Mouse (Mus musculus) embryo, embryonic 10 days (tissue): Measurements from ENCODE around the gene Tnfrsf18.

Experiments used
- DNase-seq: peaks from one replicate; pipeline ENCODE4 v3.0.0-alpha.2; 2015; ENCODE audit warnings: low spot score

Tnfrsf18 gene

DNA sequence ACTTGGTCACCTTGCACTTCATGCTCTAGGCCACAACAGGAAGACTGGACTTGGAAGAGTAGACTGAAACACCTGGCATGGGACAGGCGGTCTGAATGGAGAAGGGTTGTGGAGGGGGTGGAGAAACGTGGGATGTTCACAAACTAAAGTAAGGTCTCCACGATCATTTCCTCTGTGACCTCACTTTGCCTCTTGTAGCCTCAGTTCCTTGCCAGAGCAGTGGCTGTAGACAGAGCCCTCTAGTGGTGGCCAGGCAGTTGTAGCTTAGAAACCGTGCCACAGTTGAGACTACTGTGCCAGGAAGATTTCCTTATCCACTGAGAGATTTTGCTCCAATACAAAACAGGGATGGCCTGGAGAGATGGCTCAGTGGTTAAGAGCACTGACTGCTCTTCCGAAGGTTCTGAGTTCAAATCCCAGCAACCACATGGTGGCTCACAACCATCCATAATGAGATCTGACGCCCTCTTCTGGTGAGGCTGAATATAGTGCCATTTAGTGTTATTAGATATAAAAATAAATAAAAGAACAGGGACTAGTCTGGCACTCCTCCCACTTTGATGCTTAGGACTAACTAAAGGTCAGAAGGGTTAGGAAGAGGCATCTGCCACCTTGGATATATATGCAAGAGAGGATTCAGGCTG, 7.6 kb downstream of the Tnfrsf18 start:
- peak; percentile 76 for DNase-seq

DNA sequence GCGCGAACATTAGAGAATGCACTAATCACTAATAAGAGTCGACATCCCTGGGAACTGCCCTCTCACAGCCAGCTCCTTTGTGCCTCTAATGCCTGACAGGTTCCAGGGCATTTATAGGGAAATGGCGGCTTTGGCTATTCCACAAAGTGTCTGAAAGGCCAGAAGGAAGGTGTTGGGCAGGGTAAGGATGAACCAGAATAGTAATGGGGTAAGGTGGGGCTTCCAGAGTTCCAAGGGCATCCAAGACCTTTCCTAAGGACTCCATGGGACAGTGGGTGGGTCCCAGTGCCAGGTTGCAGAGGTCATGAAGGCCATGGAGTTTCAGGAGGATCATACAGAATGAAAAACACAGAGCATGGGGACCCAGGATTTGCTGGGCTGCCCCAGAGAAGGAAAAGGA, 8.3 kb downstream of the Tnfrsf18 start:
- DNase-seq = no peak

DNA sequence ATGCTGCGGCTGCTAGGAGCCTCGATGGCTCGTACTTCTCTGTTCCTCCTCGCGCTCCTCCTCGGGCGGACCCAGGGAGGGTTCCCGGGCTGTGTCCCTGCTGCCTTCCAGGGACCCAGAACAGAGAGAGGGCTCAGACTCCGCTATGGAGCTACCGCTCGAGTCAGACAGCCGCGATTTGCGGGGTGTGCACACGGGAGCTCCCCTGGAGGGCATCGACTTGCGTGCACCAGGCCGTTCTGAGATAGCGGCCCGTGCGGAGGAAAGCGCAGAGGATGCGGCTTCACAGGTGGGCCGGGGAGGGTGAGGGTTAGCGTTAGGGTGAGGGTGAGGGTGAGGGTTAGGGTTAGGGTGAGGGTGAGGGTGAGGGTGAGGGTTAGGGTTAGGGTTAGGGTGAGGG, 8.9 kb downstream of the Tnfrsf18 start:
- no peak for DNase-seq

DNA sequence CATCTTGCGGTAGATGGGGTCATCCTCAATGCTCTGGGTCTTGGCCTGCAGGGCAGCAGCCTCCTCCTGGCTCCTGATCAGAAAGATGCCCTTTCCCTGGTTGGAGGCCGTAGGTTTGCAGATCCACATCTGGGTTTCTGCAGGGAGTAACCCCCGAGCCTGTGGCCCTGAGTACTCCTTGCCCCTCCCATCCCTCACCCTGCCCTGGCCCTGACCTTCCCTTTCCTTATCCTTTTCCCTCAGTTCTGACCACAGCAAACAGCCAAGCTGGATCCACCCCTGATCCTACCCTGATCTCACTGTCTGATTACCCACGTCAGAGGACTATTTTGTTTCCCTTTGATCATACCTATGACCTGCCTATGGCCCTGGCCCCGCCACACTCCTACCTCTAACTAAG, 18.8 kb downstream of the Tnfrsf18 start:
- DNase-seq = no peak

DNA sequence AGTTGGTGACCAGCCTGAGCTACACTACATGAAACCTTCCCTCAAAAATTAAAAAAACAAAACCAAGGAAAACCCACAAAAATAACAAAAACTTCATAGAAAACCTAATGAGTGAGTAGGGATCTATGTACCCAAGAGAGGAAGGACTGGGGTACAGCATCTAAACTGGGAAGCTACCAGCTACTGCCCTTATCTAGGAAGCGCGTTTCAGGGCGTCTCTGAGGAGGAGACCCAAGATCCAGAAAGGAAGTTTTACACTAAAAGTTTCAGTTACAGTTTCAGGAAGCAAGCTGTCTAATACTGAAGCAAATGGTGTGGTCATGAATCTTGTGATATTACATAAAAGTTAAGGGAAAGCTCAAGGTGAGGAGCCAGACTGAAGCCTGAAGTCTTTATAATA, 23.8 kb downstream of the Tnfrsf18 start:
- no peak for DNase-seq

DNA sequence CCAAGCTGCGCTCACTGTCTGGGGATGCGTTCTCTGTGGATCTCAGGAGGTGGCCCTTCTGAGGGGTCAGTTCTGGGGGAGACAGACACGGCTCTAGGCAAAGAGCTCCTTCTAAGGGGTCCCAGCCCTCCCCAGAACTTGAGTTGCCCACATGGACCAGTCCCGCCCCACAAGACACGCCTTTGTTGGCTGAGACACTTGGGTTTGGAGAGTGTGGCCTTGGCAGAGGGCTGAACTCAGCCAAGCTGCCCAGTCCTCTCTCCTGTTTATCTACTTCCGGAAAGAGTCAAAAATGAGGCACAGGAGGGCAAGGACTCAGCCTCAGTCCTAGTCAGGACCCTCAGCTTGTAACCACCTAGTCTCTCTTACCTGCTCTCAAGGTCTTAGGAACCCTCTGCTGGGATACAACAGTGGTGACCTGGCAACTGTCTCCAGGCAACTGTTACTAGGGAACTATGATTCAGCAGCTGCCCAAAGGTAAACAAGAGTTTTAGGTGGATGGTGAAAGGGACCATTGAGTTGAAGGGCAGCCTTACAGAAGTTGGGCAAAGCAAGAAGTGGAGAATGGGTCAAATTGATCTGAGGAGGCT, 24.5 kb downstream of the Tnfrsf18 start:
- DNase-seq = no peak

DNA sequence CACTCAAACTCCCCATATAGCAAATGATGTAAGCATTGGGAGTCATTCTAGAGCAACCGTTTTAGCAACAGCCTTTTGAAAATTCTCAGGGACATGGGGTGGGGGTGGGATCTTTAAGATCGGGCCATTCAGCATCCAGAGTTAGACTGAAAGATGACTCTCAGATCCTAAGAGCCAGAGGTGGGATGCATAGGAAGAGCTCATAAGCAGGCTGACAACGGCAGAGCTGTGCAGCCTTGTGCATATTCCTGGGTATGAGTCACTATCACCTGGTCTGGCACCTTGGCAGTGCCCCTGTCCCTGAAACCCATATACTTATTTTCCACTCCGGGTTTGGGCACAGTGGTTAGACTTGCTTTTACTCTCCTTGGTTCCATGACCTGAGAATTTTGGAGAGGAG, 27.1 kb downstream of the Tnfrsf18 start:
- DNase-seq = no peak

DNA sequence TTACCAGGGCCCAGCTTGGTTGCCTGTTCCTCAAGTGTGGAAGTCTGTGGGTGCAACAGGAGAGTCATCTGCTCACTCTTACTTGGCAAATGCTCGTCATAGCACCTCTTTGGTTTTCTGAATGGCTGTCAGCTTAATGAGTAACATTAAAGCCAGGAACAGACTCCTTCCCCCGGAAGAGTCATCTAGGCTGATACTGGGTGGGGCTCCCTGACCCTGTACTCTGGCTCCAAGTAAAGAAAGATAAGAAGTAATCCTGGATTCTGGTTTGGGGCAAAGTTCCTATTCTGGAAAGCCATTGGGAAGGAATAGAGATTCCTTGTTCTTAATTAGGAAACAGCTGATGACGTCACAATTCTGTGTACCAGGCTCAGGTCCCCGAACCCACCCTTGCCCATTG, 28.2 kb downstream of the Tnfrsf18 start:
- DNase-seq = no peak

DNA sequence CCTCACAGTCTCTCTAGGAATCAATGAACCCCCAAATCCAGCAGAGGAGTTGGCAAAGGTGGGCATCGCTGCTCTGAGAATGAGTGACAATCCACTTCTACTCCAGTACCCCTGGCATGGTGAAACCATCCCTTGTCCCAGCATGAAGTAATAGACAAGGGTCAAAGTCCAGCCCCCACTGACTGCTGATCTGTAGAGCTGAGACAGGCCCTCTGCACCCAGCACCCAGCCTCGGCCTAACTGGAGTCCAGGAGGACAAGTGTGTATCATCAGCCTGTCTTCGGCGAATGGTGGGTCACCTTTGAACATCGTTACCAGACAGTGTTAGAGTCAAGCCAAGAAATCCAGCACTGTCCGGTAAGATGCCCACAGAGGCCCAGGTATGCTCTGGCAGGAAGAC, 28.6 kb downstream of the Tnfrsf18 start:
- DNase-seq = no peak

DNA sequence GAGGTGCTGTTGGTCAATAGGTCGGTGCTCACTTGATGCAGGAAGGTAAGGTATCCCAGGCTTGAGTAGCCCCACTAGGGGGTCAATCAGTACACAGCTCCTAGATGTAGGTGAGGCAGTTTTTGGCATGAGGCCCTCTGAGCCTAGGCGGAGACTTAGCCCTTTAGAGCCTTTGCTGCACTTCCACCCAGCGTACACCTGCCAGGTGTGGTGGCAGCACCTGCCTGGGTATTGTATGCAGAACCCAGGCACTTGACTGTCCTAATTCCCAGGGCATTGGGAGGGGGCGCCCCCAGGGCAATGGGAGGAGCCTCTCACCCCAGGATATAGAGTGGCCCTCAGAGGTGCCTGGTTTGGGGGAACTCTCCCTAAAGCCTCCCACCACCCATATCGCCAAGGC, 29.2 kb downstream of the Tnfrsf18 start:
- DNase-seq = no peak

DNA sequence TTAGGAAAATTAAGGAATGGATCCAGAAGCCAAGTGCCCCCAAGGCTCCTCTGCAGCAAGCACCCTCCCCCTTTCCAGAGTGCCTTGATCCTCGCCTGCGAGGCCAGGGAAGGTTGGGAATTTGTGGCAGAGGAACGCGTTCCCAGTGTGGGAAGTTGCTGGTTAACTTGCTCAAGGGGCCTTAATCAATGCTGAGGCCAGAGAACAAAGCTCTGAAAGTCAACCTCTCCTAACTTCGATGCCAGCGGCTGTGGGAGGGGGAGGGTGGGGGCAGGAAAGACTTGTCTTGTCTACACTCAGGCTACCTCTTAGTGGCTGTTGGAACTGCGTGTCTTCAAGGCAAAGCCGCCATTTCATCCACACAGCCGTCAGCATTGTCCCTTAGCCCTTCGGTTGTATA, 31.7 kb downstream of the Tnfrsf18 start:
- no peak for DNase-seq

DNA sequence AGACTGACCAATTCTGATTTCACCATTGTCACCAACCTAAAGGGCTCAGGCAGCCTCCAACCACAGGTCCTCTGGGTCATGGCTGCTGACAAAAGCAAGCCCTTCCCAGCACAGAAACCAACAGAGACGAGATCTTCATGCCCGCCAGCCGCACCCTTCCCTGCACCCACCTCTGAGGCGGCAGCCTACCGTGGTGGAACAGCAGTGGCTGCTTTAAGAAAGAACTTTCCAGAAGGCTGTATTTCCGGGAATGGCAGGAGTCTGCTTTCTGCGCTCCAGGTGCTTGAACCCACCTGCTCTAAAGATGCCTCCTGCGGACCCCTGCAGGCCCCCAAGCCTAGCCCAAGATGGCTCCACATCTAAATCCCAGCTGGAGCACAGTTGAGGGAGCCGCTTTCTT, 32.9 kb downstream of the Tnfrsf18 start:
- DNase-seq = no peak

DNA sequence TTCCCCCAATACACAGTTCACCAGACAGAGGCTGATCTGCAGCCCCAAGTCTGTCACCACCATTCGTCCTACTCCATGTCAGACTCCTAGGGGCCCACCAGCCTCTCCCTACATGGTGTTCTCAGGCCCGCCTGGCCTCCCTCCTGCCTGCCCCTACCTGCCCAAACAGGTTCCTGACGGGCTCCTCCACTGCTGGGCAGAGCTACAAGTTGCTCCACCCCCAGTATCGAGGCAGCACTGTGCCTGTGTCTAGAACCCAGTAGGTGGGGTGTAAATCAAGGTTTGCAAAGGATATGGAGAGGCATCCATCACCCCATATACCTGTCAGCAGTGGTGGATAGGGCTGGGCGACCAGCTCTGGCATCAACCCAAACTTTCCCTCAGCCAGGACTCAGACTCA, 33.3 kb downstream of the Tnfrsf18 start, which contains the start of gene Ttll10:
Ttll10 (minus strand) TSS at position 154 of the 400 bp plus-strand sequence.
- DNase-seq = peak; percentile 18

DNA sequence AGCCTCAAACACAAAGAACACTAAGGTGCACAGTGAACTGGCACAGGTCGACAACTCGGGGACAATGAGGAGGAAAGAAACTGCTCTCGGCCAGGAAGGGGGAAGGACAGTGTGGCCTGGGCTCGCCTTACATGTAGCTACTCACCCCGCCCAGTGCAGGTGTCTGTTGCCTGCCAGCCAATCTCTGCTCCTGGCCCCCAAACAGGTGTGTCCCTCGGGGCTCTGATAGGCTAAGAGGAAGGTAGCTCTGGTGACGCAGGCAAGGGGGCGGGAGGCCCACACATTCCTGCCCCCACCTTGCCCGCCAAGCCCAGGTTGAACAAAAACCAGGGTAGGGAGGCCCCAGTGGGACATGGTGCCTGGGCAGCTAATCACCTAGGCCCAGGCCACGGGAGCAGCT, 33.7 kb downstream of the Tnfrsf18 start:
- peak; percentile 52 for DNase-seq

DNA sequence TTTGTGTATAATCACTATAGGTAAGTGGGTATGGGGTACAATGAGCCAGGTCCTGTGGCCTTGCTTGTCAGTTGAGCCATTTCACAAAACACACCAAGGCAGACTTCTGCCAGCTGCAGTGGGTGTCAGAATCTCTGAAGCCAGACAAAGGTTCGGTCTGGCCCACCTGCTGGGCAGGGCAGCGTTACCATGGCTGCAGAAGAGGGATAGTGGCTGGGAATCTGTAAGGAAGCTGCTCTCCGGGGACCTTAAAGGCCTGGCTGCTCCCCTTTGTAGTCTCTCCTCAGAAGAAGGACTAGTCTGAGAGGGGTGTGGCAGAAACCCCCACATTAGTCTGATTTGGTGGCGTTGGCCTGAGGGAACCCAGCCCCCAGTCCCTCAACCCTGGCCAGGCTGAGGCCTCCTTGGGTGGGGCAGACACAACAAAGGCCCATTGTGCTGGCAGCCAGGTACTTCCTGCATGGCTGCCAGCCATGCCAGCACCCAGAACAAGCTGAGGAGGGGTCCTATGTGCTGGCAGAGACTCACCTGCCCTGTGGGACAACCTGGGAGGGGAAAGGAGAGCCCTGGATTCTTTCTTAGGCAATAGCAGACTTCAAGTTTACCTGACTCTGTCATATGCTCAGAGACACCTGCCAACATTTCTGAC, 38.0 kb downstream of the Tnfrsf18 start:
- DNase-seq = no peak

DNA sequence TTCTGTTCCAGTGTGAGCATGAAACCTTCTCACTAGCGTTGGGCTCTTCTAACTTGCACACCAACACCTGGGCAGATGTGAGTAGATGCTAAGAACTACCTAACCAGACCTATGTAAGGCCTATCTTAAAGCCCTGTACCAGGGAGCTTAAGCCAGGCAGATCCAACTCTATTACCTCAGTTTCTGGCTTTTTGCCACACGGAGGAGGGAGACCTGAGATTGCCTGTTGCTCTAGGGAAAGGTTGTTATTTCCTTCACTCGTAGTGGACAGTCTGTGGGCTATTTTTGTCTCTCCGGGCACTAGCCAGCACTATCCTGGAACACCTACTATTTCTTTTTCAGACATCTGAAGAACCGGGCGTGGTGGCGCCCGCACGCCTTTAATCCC, 38.5 kb downstream of the Tnfrsf18 start:
- no peak for DNase-seq

DNA sequence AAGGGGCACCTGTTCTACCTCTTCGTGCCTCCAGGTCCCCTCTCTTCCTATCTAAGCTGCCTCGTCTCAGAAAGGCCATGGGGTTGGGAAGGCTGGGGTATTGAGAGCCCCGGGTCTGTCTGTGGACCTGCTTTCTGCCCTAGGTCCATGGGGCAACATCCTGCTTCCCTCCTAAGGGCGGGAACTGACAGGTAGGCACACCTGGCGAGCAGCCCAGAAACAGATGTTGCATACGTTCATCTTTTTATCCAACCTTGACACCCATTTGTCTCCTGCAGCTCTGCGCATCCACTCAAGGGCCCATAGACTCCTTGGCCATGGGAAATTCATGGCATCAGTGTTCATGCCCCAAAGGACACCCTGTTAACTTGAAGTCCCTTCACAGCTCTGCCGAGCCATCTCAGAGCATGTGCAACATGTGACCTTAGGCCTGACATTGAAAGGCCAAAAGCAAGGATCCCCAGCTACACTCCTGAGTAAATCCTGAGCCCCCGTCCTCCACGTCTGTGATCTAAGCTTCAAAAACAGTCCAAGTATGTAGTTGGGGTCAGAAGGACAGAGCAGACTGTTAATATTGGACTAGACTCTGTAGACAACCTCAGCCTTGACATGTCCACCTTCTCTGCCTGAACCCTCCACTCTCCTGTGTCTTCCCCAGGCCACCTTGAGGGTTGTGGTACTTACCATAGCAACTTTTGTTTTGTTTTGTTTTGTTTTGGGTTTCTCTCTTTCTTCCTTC, 39.4 kb downstream of the Tnfrsf18 start:
- no peak for DNase-seq

DNA sequence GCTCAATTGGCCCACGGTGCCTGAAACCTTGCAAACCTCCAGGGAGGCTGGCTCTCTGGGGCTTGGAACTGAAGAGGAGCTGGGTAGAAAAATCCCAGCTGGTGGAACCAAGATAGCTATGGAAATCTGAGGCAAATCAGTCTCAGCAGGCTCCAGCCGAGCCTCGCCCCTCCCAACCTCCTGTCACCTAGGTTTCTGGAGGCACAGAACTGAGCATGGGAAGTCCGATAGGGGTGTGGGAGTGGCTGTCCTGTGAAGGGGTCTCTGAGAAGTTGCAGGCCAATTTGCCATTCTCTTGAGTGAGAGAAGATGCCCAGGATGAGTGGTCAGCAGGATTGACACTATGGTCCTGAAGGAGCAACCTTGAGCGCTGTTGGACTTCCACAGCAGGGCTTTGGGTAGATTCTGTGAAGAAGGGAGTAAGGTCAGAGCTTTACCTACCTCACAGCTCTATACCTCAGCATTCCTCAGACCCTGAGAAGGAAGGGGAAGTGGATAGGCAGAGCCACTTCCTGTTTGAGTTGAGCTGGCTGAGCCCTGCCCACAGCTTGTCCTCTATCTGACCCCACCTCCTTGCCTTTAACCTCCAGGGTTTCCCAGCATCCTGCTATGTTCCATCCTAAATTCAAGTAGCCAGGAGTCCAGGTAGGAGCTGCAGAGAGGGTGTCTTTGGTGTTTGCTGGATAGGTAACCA, 41.4 kb downstream of the Tnfrsf18 start:
- DNase-seq = no peak

DNA sequence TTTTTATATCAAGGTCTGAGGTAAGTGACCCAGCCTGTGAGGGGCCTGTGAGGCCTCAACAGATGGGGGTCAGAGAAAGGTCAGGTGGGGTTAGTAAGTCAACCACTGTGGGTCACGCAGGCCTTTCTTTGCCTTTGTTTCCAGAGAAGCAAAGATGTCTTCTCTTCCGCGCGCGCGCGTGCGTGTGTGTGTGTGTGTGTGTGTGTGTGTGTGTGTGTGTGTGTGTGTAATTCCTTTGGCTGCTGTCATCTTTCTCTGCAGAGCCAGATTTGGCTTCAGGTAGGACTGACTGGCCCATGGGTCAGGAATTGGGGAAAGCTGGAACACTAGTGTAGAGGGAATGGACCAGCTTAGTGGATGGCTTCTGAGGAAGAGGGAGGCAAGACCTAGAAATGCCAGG, 43.7 kb downstream of the Tnfrsf18 start:
- DNase-seq = no peak

DNA sequence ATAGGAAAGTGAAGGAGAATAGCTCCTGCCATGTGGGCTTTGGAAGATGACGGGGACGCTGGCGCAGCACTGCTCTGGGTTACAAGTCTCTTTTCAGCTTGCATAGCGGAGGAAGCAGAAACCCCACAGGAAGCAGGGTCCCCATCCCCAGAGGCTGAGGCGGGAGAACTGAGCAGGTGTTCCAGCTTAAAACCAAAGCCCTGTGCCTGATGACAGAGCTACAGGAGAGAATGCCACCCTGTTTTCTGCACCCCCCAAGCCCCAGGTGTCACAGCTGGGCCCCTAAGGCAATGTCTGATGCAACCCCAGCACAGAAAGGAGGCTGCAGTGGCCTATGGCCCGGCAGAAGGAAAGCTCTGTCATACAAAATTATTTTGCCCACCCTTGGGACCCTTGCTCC, 44.3 kb downstream of the Tnfrsf18 start:
- no peak for DNase-seq

DNA sequence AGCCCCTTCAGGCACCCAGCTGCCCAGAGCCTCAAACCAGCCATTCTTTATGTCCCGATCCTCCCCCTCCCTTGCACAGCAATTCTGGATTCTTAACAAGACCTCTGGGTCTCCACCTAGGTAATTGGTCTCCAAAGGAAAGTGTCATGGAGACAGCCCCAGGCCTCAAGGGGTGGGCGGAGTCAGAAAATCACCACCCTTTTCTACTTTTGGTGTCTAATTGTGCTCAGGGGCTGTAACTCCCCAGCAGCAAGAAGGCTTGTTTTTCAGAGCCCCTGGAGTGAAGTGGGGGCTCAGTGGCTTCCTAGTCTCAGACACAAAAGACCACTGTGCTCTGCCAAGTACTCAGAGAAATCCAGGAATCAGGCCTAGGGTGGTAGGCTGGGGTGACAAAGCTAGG, 44.8 kb downstream of the Tnfrsf18 start:
- DNase-seq = peak; percentile 16

DNA sequence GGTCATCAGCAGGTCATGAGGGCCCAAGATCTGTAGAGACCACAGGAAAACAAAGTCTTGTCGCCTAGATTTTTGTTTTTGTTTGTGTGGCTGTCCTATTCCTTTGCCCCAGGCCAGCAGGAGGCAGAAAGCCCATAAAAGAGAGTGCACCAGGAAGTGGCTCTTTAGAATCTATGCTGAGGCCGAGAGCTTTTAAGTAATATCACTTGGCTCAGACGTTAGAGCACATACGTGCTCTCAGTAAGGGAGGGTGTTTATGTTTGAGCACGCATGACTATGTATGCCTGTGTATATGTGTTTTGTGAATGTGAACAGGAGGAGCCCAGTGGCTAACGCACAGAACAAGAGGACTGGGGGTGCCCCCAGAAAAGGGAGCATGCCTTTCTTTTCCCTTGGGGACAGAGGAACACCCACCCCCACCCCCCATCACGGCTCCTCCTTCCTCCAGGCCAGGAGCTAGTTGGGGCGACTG, 51.0 kb downstream of the Tnfrsf18 start:
- DNase-seq = no peak
